Mouse (Mus musculus) heart, embryonic 16.5 days (tissue): ENCODE measurements around the gene Fbxo17. TPM values are rescaled to one million over a fixed set of nuclear protein-coding genes. Genes with fewer than 3 reads are reported as not detected.
A peak's percentile ranks its signal among the peaks of the same experiment; 100 is the strongest.
"Not testable (repeated sequence)": the region's sequence is repeated elsewhere in the genome, so short reads cannot be mapped to it uniquely, and the experiment has no call there.

Source experiments
- ATAC-seq: fragments of 200-750 bp; cut with Nextera tagmentation; replicated peaks from 2 replicates; pipeline ENCODE4 v1.8.0; 2017; ENCODE audit warnings: moderate number of reproducible peaks; ENCODE audit not compliant: insufficient read depth, low FRiP score; ENCODE audit errors: extremely low read depth
- H3K27ac ChIP-seq: fragments of 300-500 bp; sonication (generic); 2 replicates; pipeline ENCODE4 v1.5.1; 2014; ENCODE audit warnings: mild to moderate bottlenecking, low read length, control low read depth, moderate library complexity
- H3K27me3 ChIP-seq: fragments of 300-500 bp; sonication (generic); 2 replicates; pipeline ENCODE4 v1.6.1; 2014; ENCODE audit warnings: low read length, mixed read lengths; ENCODE audit not compliant: control insufficient read depth, insufficient read depth
- H3K36me3 ChIP-seq: fragments of 300-500 bp; sonication (generic); 2 replicates; pipeline ENCODE4 v1.6.1; 2014; ENCODE audit not compliant: control insufficient read depth, insufficient read depth
- H3K4me1 ChIP-seq: fragments of 300-500 bp; sonication (generic); 2 replicates; pipeline ENCODE4 v1.6.1; 2014; ENCODE audit warnings: low read length, mixed read lengths; ENCODE audit not compliant: control insufficient read depth, insufficient read depth
- H3K4me2 ChIP-seq: fragments of 300-500 bp; sonication (generic); 2 replicates; pipeline ENCODE4 v1.6.1; 2014; ENCODE audit warnings: low read depth, mild to moderate bottlenecking, control low read depth, low read length
- H3K4me3 ChIP-seq: fragments of 300-500 bp; sonication (generic); 2 replicates; pipeline ENCODE4 v1.5.1; 2014; ENCODE audit warnings: mild to moderate bottlenecking, control low read depth, low read length
- H3K9ac ChIP-seq: fragments of 300-500 bp; sonication (generic); 2 replicates; pipeline ENCODE4 v1.6.1; 2014; ENCODE audit warnings: low read length, control low read depth
- H3K9me3 ChIP-seq: fragments of 300-500 bp; sonication (generic); replicated peaks from 2 replicates; pipeline ENCODE4 v1.6.1; 2016; ENCODE audit warnings: low read length; ENCODE audit not compliant: control insufficient read depth
- WGBS: fragments of 180-500 bp; shearing (Covaris S2); extraction: QIAGEN DNeasy Blood & Tissue Kit; methylation state at CpG from one replicate; pipeline ENCODE4 v1.1.7; 2014; 5-methylcytosine and 5-hydroxymethylcytosine counted together
- polyA plus RNA-seq: library from polyadenylated mRNA; unstranded; fragments of >200 nt; fragmentation: Nextera tagmentation; extraction: Ambion mirVana; gene quantifications from 2 replicates; pipeline ENCODE4 v1.2.1, GENCODE M21; 2015

Gene Fbxo17
- 6.7 and 7.5 TPM in 2 replicates for polyA plus RNA-seq

- H3K27ac ChIP-seq = peak within 1 kb of the TSS; percentile 47; the same call in 1 of the 2 replicates
- peak within 1 kb of the TSS; percentile 62 for H3K4me3 ChIP-seq
- H3K9me3 ChIP-seq = no peaks in the 10 kb centered on the region
- peak within 1 kb of the TSS; percentile 82 for H3K4me2 ChIP-seq
- WGBS = under 1% methylated on average over 36 of the region's 36 CpGs
- no peaks in the 10 kb centered on the region for H3K27me3 ChIP-seq
- H3K36me3 ChIP-seq = no peaks in the 10 kb centered on the region
- peaks cover 9% of the 10 kb centered on the region for H3K4me1 ChIP-seq
- H3K9ac ChIP-seq = peak within 1 kb of the TSS; percentile 85
- peak; percentile 74 for ATAC-seq
Observed at GRCm38 (mm10) chr7:28716590-28717281, at the start of gene Fbxo17. Gene Fbxo17 (plus strand): TSS chr7:28716804.

GRCm38 (mm10) chr7:28671172-28671571 lies 45.4 kb upstream of the Fbxo17 start:
- ATAC-seq = no peak
- WGBS = 50% methylated on average over 4 of the region's 4 CpGs
- no peaks in the 10 kb centered on the region for H3K9me3 ChIP-seq
- no peaks in the 10 kb centered on the region for H3K36me3 ChIP-seq
- no peak overlapping the region for H3K9ac ChIP-seq
- no peaks in the 10 kb centered on the region for H3K4me1 ChIP-seq
- H3K27me3 ChIP-seq = no peaks in the 10 kb centered on the region
- H3K4me2 ChIP-seq = no peak overlapping the region
- H3K27ac ChIP-seq = no peak overlapping the region
- H3K4me3 ChIP-seq = no peak overlapping the region

GRCm38 (mm10) chr7:28672276-28672675 lies 44.3 kb upstream of the Fbxo17 start:
- Histone ChIP-seq H3K9me3 (no peaks in the 10 kb centered on the region), H3K27ac (no peak overlapping the region), H3K36me3 (no peaks in the 10 kb centered on the region), H3K4me1 (no peaks in the 10 kb centered on the region), H3K4me2 (no peak overlapping the region), H3K9ac (no peak overlapping the region), H3K27me3 (no peaks in the 10 kb centered on the region), H3K4me3 (no peak overlapping the region)
- no peak for ATAC-seq
- WGBS = 85% methylated on average over 5 of the region's 5 CpGs

- WGBS = 55% methylated on average over 5 of the region's 5 CpGs
- ATAC-seq = not testable (repeated sequence)
Observed at GRCm38 (mm10) chr7:28672786-28673185, 43.8 kb upstream of the Fbxo17 start.

GRCm38 (mm10) chr7:28674994-28675393 lies 41.6 kb upstream of the Fbxo17 start:
- no peaks in the 10 kb centered on the region for H3K36me3 ChIP-seq
- no peaks in the 10 kb centered on the region for H3K9me3 ChIP-seq
- H3K27me3 ChIP-seq = no peaks in the 10 kb centered on the region
- no peak overlapping the region for H3K4me2 ChIP-seq
- H3K9ac ChIP-seq = no peak overlapping the region
- ATAC-seq = no peak
- no peak overlapping the region for H3K27ac ChIP-seq
- H3K4me1 ChIP-seq = 0 out of 2 replicates have a peak, but pooled peaks cover 2% of the 10 kb centered on the region
- no peak overlapping the region for H3K4me3 ChIP-seq
- 69% methylated on average over 9 of the region's 9 CpGs for WGBS

More at GRCm38 (mm10) chr7:28672786-28673185, 43.8 kb upstream of the Fbxo17 start:
- not testable (repeated sequence) for H3K36me3 ChIP-seq, H3K9me3 ChIP-seq, H3K27ac ChIP-seq, H3K4me2 ChIP-seq, H3K4me3 ChIP-seq, H3K9ac ChIP-seq, H3K4me1 ChIP-seq, H3K27me3 ChIP-seq

- WGBS = 43% methylated on average over 11 of the region's 11 CpGs
- H3K4me2 ChIP-seq = no peak overlapping the region
- no peaks in the 10 kb centered on the region for H3K9me3 ChIP-seq
- no peaks in the 10 kb centered on the region for H3K27me3 ChIP-seq
- ATAC-seq = no peak
- no peak overlapping the region for H3K4me3 ChIP-seq
- H3K9ac ChIP-seq = no peak overlapping the region
- no peak overlapping the region for H3K27ac ChIP-seq
- 0 out of 2 replicates have a peak, but pooled peaks cover 2% of the 10 kb centered on the region for H3K4me1 ChIP-seq
- H3K36me3 ChIP-seq = no peaks in the 10 kb centered on the region
Observed at GRCm38 (mm10) chr7:28675746-28676145, 40.9 kb upstream of the Fbxo17 start.

GRCm38 (mm10) chr7:28676811-28677541 lies 39.6 kb upstream of the Fbxo17 start:
- H3K9ac ChIP-seq = no peak overlapping the region
- ATAC-seq = no peak
- no peak overlapping the region for H3K27ac ChIP-seq
- 76% methylated on average over 13 of the region's 13 CpGs for WGBS
- H3K4me3 ChIP-seq = no peak overlapping the region
- 0 out of 2 replicates have a peak, but pooled peaks cover 2% of the 10 kb centered on the region for H3K4me1 ChIP-seq
- no peaks in the 10 kb centered on the region for H3K9me3 ChIP-seq
- H3K27me3 ChIP-seq = no peaks in the 10 kb centered on the region
- no peaks in the 10 kb centered on the region for H3K36me3 ChIP-seq
- no peak overlapping the region for H3K4me2 ChIP-seq

GRCm38 (mm10) chr7:28677624-28678023 lies 39.0 kb upstream of the Fbxo17 start:
- 0 out of 2 replicates have a peak, but pooled peaks cover 2% of the 10 kb centered on the region for H3K4me1 ChIP-seq
- WGBS = 89% methylated on average over 8 of the region's 8 CpGs
- H3K4me2 ChIP-seq = no peak overlapping the region
- H3K27me3 ChIP-seq = no peaks in the 10 kb centered on the region
- no peak for ATAC-seq
- no peak overlapping the region for H3K4me3 ChIP-seq
- no peaks in the 10 kb centered on the region for H3K9me3 ChIP-seq
- H3K36me3 ChIP-seq = no peaks in the 10 kb centered on the region
- H3K9ac ChIP-seq = no peak overlapping the region
- H3K27ac ChIP-seq = no peak overlapping the region

- no peak for ATAC-seq
Observed at GRCm38 (mm10) chr7:28691075-28691474, 25.5 kb upstream of the Fbxo17 start.

More at GRCm38 (mm10) chr7:28691075-28691474, 25.5 kb upstream of the Fbxo17 start:
- Histone ChIP-seq H3K4me3 (no peak overlapping the region), H3K27ac (no peak overlapping the region), H3K9ac (no peak overlapping the region), H3K36me3 (no peaks in the 10 kb centered on the region), H3K4me1 (peaks cover 4% of the 10 kb centered on the region; the same call in 1 of the 2 replicates), H3K9me3 (no peaks in the 10 kb centered on the region), H3K4me2 (no peak overlapping the region), H3K27me3 (peaks cover 12% of the 10 kb centered on the region; the same call in 1 of the 2 replicates)
- WGBS = 60% methylated on average over 7 of the region's 7 CpGs
